Mouse (Mus musculus) lung, adult 2 months (tissue): ENCODE results near the gene Rpl9-ps6.

Experiments
- CTCF ChIP-seq: fragments of 200-500 bp; IDR thresholded peaks from 2 replicates; pipeline ENCODE4 v1.5.1; 2011; ENCODE audit warnings: mild to moderate bottlenecking, low read length, control low read depth; ENCODE audit not compliant: insufficient read depth
- POLR2A ChIP-seq: fragments of 200-500 bp; IDR thresholded peaks from 2 replicates; pipeline ENCODE4 v1.6.1; 2011; ENCODE audit warnings: low read depth, mild to moderate bottlenecking, control low read depth, low read length, borderline replicate concordance; ENCODE audit errors: extremely low read depth

DNA sequence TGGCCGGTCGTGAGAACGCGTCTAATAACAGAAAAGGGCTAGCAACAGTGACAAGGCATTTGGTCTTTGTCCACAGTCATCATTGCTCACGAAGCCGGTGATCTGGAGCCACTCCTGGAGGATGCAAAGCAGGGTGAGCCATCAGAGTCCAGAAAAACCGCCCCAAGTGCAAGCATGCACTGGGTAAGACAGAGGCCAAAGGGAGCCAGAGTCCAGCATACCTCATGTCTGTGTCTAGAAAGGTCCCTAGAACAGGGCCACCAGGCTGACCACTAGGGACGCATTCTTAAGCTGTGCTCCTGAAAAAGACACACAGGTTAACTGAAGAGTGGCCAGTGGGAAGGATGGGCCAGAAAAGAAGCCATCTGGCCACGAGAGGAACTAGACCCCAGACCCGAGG, 17.4 kb downstream of the Rpl9-ps6 start:
- TF ChIP-seq CTCF = no peak
- TF ChIP-seq POLR2A = no peak
